Mouse (Mus musculus): ENCODE results near the gene Dgat2.

The Dgat2 gene

GRCm38 (mm10) chr7:99160995-99161394, 21.5 kb downstream of the Dgat2 start:
- DNase-seq = no peak

GRCm38 (mm10) chr7:99159446-99159845, 23.1 kb downstream of the Dgat2 start:
- no peak for DNase-seq

- no peak for DNase-seq
Measured at GRCm38 (mm10) chr7:99158904-99159303, 23.6 kb downstream of the Dgat2 start.

DNA sequence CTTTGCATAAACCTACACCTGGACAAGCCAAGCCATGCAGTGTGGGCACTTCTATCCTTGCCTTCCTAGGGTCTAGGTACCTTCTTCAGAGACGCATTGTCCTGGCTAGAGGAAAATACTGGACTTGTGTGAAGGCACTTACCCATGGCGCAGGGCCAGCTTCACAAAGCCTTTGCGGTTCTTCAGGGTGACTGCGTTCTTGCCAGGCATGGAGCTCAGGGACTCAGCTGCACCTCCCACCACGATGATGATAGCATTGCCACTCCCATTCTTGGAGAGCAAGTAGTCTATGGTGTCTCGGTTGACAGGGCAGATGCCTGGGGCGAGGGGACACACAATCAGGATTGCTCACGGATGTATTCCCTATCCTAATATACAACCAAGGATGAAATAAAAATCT, 24.5 kb downstream of the Dgat2 start:
- no peak for DNase-seq

DNA sequence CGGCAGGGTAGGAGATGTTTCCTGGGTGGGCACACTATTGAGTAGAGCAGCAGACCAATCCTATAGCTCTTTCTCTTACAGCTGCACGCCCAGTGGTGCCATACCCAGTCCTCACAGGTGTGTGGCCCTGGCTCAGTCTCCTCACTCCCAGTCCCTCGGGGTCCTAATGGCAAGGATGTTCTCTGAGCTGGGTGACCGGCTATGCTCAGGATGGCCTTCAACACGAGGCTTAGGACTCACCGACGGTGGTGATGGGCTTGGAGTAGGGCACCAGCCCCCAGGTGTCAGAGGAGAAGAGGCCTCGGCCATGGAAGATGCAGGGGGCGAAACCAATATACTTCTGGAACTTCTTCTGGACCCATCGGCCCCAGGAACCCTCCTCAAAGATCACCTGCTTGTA, 25.8 kb downstream of the Dgat2 start:
- no peak for DNase-seq

GRCm38 (mm10) chr7:99155311-99156289, 26.9 kb downstream of the Dgat2 start:
- no peak for DNase-seq

GRCm38 (mm10) chr7:99154648-99155151, 27.8 kb downstream of the Dgat2 start:
- no peak for DNase-seq

DNA sequence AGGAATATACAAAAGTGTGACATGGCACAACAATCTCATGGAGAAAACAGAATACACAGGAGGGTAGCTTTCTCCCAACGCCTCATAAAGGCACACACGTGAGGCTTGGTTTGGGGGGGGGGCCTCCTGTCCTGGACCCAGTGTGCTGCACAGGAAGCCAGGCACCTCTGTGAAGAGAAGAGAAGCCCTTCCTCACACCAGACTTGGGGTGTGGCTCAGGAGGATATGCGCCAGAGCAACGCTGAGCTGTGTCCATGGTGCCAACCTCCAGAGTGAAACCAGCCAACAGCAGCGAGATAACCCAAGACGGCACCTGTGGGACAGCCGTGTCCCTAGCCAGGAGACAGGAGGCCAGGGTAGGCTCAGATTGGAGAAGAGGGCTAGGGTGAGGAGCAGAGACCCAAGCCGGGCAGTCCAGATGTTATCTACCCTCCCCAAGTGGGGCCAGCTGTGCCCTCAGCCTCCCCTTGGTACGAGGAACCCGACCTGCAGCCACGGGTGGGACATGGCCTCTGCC, 28.8 kb downstream of the Dgat2 start:
- no peak for DNase-seq

- DNase-seq = no peak
Measured at GRCm38 (mm10) chr7:99152756-99153155, 29.8 kb downstream of the Dgat2 start.

- DNase-seq = peak; percentile 91 to 96
Measured at GRCm38 (mm10) chr7:99151342-99151741, 31.2 kb downstream of the Dgat2 start.

DNA sequence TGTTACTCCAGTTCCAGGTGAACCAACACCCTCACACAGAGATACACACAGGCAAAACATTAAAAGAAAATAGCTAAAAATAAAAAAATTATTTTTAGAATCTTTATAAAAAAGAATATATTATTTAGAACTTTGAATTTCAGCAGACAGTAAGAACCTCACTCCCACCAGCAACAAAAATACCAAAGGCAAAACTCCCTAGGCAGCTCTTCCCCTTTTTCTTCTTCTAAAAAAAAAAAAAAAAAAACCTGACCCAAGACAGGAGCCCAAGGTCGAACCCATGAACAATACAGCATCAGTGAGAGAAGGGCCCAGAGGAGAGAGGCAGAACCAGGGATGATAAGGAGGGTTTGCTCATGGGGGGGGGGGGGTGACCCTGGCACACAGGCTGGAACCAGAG, 33.5 kb downstream of the Dgat2 start:
- DNase-seq = no peak

GRCm38 (mm10) chr7:99147494-99147893, 35.0 kb downstream of the Dgat2 start:
- DNase-seq = no peak

GRCm38 (mm10) chr7:99146906-99147305, 35.6 kb downstream of the Dgat2 start:
- DNase-seq = peak; percentile 28 to 35

- DNase-seq = no peak
Measured at GRCm38 (mm10) chr7:99146011-99146410, 36.5 kb downstream of the Dgat2 start.

GRCm38 (mm10) chr7:99144616-99145015, 37.9 kb downstream of the Dgat2 start:
- no peak for DNase-seq

- DNase-seq = no peak
Measured at GRCm38 (mm10) chr7:99143244-99143643, 39.3 kb downstream of the Dgat2 start.

- DNase-seq = no peak
Measured at GRCm38 (mm10) chr7:99141919-99142606, 40.5 kb downstream of the Dgat2 start.

GRCm38 (mm10) chr7:99140984-99141918, 41.3 kb downstream of the Dgat2 start, which contains the start of gene Uvrag:
Gene Uvrag (minus strand): TSS chr7:99141141.
- peak; percentile 98 for DNase-seq

GRCm38 (mm10) chr7:99140511-99140910, 42.0 kb downstream of the Dgat2 start:
- DNase-seq = no peak

GRCm38 (mm10) chr7:99139841-99140491, 42.6 kb downstream of the Dgat2 start:
- no peak for DNase-seq

- no peak for DNase-seq
Measured at GRCm38 (mm10) chr7:99137541-99137940, 45.0 kb downstream of the Dgat2 start.

- no peak for DNase-seq
Measured at GRCm38 (mm10) chr7:99136789-99137188, 45.7 kb downstream of the Dgat2 start.

Data from spleen, adult 18-20 months (tissue).